Mouse (Mus musculus): ENCODE data around the gene Itfg1. TPM values are rescaled to one million over a fixed set of nuclear protein-coding genes. Genes with fewer than 3 reads are reported as not detected.
"Not testable (repeated sequence)": the region's sequence is repeated elsewhere in the genome, so short reads cannot be mapped to it uniquely, and the experiment has no call there.

Itfg1 gene
- 100 to 1,000 TPM; 164 to 166 TPM for total RNA-seq (2021)
- long read RNA-seq, experiment 1, transcript Itfg1-201 (18 exons, 3,306 nt): major isoform, 228 of 240 reads
- long read RNA-seq, experiment 1, partial matches to known transcripts: 3 of 240 reads
- long read RNA-seq, experiment 1, other reads (novel, unspliced or antisense): 9 of 240 reads
- long read RNA-seq, experiment 2, transcript Itfg1-201 (18 exons, 3,306 nt): major isoform, 252 of 273 reads
- long read RNA-seq, experiment 2, partial matches to known transcripts: 10 of 273 reads
- long read RNA-seq, experiment 2, other reads (novel, unspliced or antisense): 11 of 273 reads

DNA sequence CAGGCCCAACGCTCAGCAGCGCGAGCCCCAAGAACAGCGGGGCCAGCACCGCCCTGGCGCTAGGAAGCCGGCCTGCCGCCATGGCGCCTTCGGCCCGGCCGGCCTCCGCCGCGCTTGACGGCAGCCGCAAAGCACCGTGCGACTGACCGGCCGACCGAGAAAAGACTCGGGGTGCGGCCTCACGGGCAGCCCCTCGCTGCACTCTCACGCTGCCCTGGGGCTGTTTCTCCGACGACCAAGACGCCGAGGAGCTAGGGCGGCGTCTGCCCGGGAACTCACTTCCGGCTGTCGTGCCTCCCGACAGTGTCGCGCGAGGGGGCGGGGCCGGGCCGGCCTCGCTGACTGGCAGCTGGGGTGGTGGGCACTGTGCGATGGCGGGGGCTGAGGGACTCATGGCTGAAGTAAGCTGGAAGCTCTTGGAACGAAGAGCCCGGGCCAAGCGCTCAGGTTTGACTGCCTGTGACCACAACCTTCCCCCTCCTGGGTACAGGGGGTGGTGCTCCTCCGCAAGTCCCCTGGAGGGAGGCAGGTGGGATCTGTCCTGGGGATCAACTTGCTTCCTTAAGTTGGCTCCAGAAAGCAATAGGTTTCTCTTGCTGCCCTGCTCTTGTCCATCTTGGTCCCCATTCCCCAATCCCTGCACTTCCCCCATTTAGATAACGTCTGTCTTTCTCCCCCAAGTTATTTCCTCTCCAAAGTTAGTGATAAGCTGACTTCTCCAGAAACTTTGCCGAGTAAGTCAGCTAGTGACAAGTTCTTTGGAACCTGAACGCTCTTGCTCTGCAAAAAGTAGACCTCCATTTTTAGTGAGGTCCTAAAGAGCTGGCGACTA lies at the start of gene Itfg1, which contains the start of gene Phkb:
Itfg1 (minus strand) TSS at position 265 of the 832 bp plus-strand sequence.
Phkb (plus strand) TSS at position 303 of the 832 bp plus-strand sequence.
- peak; percentile 90 to 94 for DNase-seq (ENCODE audit: low spot score in 2 of 2)

DNA sequence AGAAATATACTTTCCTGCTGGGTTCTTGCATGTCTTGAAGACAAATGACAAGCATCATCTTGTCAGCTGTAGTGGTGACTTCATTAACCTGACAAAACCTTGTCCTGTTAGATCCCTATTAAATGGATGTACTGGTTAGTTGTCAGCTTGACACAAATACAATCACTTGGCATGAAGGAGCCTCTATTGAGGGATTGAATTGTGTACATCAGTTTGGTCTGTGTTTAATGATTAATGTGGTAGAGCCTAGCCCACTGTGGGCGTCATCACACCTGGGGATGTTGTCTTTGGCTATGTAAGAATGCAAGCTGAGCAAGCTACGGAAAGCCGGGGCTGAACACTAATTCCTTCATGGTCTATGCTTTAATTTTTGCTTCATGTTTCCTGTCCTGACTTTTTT lies 44.1 kb upstream of the Itfg1 start:
- DNase-seq (ENCODE audit: low spot score in 2 of 2): no peak

GRCm38 (mm10) chr8:85879624-85880023 lies 38.9 kb upstream of the Itfg1 start:
- no peak for DNase-seq (ENCODE audit: low spot score in 2 of 2)

DNA sequence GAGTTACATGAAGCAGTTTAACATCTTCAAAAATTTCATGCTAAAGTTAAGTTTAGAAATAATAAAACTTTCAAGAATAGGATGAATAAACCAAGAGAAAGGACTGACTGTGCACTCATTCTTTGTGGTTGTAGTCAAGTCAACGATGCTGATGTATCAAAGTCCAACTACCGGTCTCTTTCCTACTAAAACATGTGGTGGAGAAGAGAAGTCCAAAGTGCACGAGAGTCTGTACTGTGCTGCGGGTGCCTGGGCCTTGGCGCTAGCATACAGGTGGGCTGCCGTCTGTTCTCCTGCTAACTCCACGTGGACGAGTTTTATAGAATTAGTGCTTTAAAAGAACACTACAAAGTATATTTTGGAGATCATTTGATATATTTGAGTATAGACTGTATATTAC lies 37.3 kb upstream of the Itfg1 start:
- no peak for DNase-seq (ENCODE audit: low spot score in 2 of 2)

DNA sequence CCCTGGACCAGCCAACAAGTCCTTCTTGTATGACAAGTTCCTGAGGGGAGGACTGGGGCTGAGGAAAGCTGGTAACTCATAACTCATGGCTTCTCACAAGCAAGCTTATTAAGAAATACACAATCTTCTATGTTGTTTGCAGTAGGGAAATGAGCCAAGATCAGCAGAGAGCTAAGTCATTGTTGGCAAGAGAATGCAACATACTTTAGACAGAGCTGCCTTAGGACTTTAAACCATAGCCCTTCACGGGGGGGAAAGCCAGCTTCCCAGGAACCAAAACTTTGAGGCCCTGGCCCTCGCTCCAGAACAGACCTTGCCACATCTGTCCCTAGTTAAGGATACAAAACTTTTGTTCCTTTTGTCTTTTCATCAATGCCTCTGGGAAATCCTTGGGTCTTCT lies 30.9 kb upstream of the Itfg1 start:
- peak in 1 of 2 experiments; percentile 6 for DNase-seq (ENCODE audit: low spot score in 2 of 2)

GRCm38 (mm10) chr8:85862381-85862780 lies 21.7 kb upstream of the Itfg1 start:
- no peak for DNase-seq (ENCODE audit: low spot score in 2 of 2)

- DNase-seq (ENCODE audit: low spot score in 2 of 2): no peak
These were observed 19.9 kb upstream of the Itfg1 start for GRCm38 (mm10) chr8:85860612-85861011.

GRCm38 (mm10) chr8:85857227-85857896 lies 16.6 kb upstream of the Itfg1 start:
- not testable (repeated sequence) for DNase-seq (ENCODE audit: low spot score in 2 of 2)

GRCm38 (mm10) chr8:85854220-85855123 lies 13.8 kb upstream of the Itfg1 start:
- DNase-seq (ENCODE audit: low spot score in 2 of 2): no peak

DNA sequence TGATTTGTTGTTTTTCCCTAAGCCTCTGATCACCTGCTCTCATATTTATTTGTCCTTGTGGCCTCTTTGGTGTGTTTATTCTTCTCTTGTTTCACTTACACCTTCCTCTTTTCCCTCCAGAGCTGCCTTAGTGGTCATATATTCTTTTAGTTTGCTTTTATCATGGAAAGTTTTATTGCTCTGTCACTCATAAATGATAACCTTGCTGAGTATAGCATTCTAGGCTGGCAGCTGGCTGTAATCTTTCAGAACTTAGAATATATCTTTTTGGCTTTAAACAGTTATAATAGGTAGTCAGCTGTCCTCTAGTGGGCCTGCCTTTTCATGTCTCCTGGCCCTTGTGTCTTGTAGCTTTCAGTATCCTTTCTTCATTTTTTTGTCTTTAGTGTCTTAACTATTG lies 5.2 kb upstream of the Itfg1 start:
- DNase-seq (ENCODE audit: low spot score in 2 of 2): no peak

GRCm38 (mm10) chr8:85841489-85841795 lies 721 bp upstream of the Itfg1 start:
- DNase-seq (ENCODE audit: low spot score in 2 of 2): peak in 1 of 2 experiments; percentile 4

DNA sequence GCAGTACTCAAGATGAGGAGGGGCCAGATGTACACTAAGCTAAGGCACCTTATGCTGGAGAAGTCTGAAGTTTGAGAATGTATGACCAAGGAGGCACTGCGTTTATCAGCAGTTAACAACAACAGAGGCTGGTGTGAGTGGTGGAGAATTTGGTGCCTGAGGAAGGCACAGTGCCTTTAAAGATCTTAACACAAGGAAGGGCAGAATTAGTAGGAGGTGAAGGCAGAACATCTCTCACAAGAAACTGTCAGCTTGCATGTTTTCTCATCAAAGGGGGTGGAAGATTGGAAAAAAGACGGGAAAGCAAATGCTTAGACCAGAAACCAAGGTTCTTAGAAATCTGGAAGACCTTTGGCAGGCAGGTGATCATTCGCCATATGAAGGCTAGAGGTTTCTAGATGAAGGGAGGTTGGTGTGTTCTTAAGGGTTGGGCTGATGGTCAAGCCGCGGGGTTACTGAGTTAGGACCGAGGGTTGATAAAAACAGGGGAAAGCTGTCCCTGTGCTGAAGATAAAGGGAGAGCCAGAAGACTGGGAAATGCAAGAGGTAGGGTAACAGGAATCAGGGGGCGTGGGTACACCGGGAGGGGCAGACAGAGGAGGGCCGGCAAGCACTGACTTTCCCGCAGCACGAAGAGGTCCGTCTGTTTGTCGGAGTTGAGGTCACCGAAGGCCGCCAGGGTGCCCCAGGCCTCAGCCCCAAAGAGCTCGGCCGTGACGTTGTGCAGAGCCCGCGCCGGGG lies 635 bp downstream of the Itfg1 start:
- peak in 1 of 2 experiments; percentile 9 for DNase-seq (ENCODE audit: low spot score in 2 of 2)

- DNase-seq (ENCODE audit: low spot score in 2 of 2): no peak
These were observed 27.1 kb downstream of the Itfg1 start for GRCm38 (mm10) chr8:85813621-85814020.

DNA sequence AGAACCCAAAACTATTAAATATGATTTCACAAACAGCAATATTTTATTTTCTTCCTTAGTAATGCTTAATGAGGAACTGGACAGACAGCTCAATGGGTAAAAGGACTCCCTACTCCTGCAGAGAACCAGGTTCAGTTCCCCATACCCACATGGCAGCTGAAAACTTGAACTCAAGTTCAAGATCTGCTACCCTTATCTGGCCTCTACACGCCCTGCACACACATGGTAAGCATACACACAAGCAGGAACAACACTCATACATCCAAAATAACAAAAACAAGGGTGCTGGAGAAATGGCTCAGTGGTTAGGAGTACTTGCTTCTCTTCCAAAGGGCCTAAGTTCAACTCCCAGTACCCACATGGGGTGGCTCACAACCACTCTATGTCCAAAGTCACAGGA lies 39.3 kb downstream of the Itfg1 start:
- DNase-seq (ENCODE audit: low spot score in 2 of 2): no peak

- no peak for DNase-seq (ENCODE audit: low spot score in 2 of 2)
These were observed 40.6 kb downstream of the Itfg1 start for GRCm38 (mm10) chr8:85800164-85800563.

GRCm38 (mm10) chr8:85796392-85796791 lies 44.3 kb downstream of the Itfg1 start:
- not testable (repeated sequence) for DNase-seq (ENCODE audit: low spot score in 2 of 2)

GRCm38 (mm10) chr8:85788341-85788740 lies 52.4 kb downstream of the Itfg1 start:
- DNase-seq (ENCODE audit: low spot score in 2 of 2): no peak

GRCm38 (mm10) chr8:85787909-85788308 lies 52.8 kb downstream of the Itfg1 start:
- no peak for DNase-seq (ENCODE audit: low spot score in 2 of 2)

DNA sequence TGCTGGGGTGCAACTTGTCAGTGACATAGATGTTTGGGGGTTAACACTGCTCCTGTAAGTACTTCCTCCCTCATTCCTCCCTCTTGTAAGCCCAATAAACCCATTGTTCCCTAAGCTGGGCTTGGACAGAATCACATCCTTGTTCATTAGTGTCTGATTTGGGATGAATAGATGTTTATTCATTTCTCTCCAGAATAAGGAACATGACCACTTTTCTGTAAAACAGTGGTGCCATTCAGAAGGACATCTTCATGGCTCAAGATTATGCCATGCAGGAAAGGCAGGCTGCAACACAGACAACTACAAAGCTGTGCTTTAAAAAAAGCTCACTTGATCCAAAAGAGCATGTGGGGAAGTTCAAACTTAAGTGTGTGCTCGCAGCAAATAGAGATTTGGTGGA lies 55.2 kb downstream of the Itfg1 start:
- peak in 1 of 2 experiments; percentile 18 for DNase-seq (ENCODE audit: low spot score in 2 of 2)

DNA sequence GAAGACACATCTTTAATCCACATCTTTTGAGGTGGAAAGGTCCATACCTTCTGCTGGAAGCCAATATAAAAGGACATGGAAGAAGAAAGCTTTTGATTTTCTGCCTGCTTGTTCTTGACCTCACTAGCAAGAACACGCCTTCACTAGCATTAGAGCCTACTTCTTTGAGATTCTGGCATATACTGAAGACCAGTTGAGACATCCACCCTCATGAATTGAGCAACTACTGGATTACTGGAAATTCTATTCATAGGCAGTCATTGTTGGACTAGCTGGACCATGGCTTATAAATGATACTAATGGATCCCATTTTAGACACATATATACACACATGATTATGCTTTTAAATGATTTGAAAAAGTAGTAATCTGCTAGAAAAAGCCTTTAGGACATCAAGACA lies 56.9 kb downstream of the Itfg1 start:
- DNase-seq (ENCODE audit: low spot score in 2 of 2): no peak

All from layer of hippocampus, postnatal 14 days (tissue).